Mouse (Mus musculus): ENCODE measurements around the gene Paics. TPM values are rescaled to one million over a fixed set of nuclear protein-coding genes. Genes with fewer than 3 reads are reported as not detected.

Paics gene
- polyA plus RNA-seq, 1 experiment from 2014 or later: 228 TPM

DNA sequence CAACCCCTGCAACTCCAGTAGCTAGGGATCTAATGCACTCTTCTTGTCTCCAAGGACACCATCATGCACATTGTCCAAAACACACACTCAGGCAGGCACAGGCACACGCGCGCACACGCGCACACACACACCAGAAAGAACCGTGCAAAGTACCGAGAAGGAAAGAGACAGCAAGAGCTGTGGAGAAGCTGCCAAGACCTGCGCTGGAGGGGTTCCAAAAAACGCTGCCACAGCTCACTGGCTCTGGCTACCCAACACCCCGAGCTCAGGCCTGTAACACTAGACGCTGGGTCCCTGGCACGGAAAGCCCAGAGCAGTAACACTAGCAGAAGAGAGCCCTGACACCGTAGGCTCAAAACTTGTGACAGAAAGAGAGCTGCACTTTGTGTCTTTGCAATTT lies 27.7 kb upstream of the Paics start:
- H3K27ac ChIP-seq (replicated peaks; ENCODE audit: low read depth, low read length): no peak overlapping the region; the same call in 1 of the 2 replicates
- peaks cover 64% of the 10 kb centered on the region for H3K36me3 ChIP-seq (ENCODE audit: control insufficient read depth, insufficient read depth, low read length)
- DNase-seq (ENCODE audit: low spot score) (peak; percentile 81), ATAC-seq (ENCODE audit: low read depth) (peak; percentile 62; the same call in 1 of the 2 replicates)
- WGBS: 72% methylated on average over 13 of the region's 13 CpGs
- H3K9me3 ChIP-seq (ENCODE audit: control insufficient read depth, low read length): no peaks in the 10 kb centered on the region
- no peak overlapping the region for H3K4me3 ChIP-seq (ENCODE audit: low read depth, low read length)
- H3K4me2 ChIP-seq (ENCODE audit: low read depth, low read length): no peak overlapping the region
- no peaks in the 10 kb centered on the region for H3K27me3 ChIP-seq (replicated peaks; ENCODE audit: control insufficient read depth, insufficient read depth, low read length)
- no peak overlapping the region for H3K9ac ChIP-seq (ENCODE audit: low read depth, low read length)
- H3K4me1 ChIP-seq (ENCODE audit: control insufficient read depth, insufficient read depth, low read length): peaks cover 15% of the 10 kb centered on the region

DNA sequence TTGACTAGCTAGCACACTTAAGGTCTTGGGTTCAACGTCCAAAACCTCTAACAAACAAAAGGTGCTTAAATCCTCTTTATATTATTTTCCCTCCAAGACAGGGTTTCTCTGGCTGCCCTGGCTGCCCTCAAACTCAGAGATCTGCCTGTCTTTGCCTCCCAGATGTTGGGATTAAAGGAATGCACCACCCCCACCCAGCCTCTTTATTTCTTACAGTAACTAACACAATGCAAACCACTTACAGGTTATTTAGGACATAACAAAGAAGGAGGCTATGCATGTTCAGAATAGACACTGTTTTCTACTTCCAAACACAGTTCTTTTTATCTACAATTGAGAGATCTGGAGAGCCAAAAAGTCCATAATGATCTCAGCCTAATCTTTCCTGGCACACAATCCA lies 26.8 kb upstream of the Paics start:
- H3K9me3 ChIP-seq (ENCODE audit: control insufficient read depth, low read length): no peaks in the 10 kb centered on the region
- ATAC-seq (ENCODE audit: low read depth): no peak
- no peak overlapping the region for H3K27ac ChIP-seq (replicated peaks; ENCODE audit: low read depth, low read length)
- H3K36me3 ChIP-seq (ENCODE audit: control insufficient read depth, insufficient read depth, low read length): peaks cover 56% of the 10 kb centered on the region
- H3K27me3 ChIP-seq (replicated peaks; ENCODE audit: control insufficient read depth, insufficient read depth, low read length): no peaks in the 10 kb centered on the region
- no peak for DNase-seq (ENCODE audit: low spot score)
- no peak overlapping the region for H3K4me3 ChIP-seq (ENCODE audit: low read depth, low read length)
- WGBS: 75% methylated on average over 1 of the region's 1 CpGs
- no peak overlapping the region for H3K4me2 ChIP-seq (ENCODE audit: low read depth, low read length)
- H3K4me1 ChIP-seq (ENCODE audit: control insufficient read depth, insufficient read depth, low read length): peaks cover 15% of the 10 kb centered on the region
- H3K9ac ChIP-seq (ENCODE audit: low read depth, low read length): no peak overlapping the region

DNA sequence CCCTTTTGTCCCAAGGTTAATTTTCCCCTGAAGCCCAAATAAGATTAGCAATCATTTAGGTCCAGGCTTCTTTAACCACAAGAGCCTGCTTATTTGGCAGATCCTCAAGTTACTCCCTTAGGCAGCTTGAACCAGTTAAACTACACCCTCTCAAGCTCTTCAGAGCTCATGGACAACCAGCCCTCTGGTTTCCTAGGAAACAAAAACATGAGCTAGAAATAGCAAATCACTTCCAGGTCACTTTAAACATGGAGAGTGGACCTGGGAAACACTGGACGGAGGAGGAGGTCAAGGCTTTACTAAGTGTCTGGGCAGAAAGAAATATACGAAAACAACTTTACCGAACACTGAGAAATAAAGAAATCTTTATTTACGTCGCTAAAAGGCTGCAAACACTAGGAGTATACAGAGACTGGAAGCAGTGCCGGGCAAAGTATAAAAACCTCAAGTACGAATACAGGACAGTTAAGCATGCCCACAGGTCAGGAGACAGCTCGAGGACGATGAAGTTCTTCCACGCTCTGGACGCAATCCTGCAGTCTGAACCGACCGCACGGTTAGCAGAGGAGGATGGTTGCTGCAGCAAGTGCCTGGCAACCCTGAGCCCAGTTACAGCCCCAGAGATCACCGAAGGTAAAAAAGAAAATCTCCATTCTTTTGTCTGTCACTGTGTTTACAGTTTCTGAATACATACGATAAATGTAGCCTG lies 22.8 kb upstream of the Paics start:
- Histone ChIP-seq H3K27me3 (replicated peaks; ENCODE audit: control insufficient read depth, insufficient read depth, low read length) (no peaks in the 10 kb centered on the region), H3K4me2 (ENCODE audit: low read depth, low read length) (peak overlapping the region; percentile 45), H3K9ac (ENCODE audit: low read depth, low read length) (0 out of 2 replicates have a peak overlapping the region, but pooled peaks have one; percentile 23), H3K4me1 (ENCODE audit: control insufficient read depth, insufficient read depth, low read length) (peaks cover 10% of the 10 kb centered on the region), H3K9me3 (ENCODE audit: control insufficient read depth, low read length) (no peaks in the 10 kb centered on the region), H3K4me3 (ENCODE audit: low read depth, low read length) (peak overlapping the region; percentile 24), H3K27ac (replicated peaks; ENCODE audit: low read depth, low read length) (peak overlapping the region; percentile 92), H3K36me3 (ENCODE audit: control insufficient read depth, insufficient read depth, low read length) (peaks cover 23% of the 10 kb centered on the region)
- DNase-seq (ENCODE audit: low spot score): peak; percentile 92
- ATAC-seq (ENCODE audit: low read depth): peak; percentile 92
- 53% methylated on average over 16 of the region's 16 CpGs for WGBS

DNA sequence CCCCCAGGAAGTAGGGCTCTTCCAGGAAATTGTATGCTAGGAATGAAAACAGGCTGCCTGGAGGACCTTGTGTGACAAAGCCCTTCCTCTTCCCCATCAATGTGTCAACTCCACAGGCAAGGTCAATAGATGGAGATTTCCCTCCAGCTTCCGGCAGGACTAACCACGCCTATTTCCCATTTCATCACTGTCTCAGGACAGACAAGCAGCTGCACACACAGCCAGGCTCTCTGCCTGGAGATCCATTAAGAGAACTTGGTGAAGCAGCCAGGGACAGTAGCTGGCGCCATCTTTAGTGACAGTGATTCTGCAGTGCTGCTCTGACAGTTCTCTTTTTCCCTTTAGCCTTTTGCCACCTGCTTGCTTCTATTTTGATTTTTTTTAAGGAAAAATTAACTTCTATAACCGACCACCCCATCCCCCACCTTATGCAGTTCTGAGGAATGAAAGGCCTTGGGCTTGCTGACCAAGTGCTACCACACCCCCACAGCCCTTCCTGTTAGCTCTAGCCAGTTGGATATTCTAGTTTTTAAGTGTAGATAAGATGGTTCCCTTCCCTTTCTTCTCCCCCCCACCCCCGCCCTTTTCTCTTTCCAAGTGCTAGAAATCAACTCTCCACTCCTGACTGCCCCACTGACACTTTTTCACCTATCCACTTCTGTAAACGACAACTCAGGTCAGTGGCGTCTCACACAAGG lies 21.8 kb upstream of the Paics start:
- Histone ChIP-seq H3K4me1 (ENCODE audit: control insufficient read depth, insufficient read depth, low read length) (peaks cover 10% of the 10 kb centered on the region; the same call in 1 of the 2 replicates), H3K9ac (ENCODE audit: low read depth, low read length) (no peak overlapping the region), H3K4me2 (ENCODE audit: low read depth, low read length) (no peak overlapping the region), H3K4me3 (ENCODE audit: low read depth, low read length) (no peak overlapping the region), H3K9me3 (ENCODE audit: control insufficient read depth, low read length) (no peaks in the 10 kb centered on the region), H3K27ac (replicated peaks; ENCODE audit: low read depth, low read length) (peak overlapping the region; percentile 92; the same call in 1 of the 2 replicates), H3K36me3 (ENCODE audit: control insufficient read depth, insufficient read depth, low read length) (peaks cover 23% of the 10 kb centered on the region), H3K27me3 (replicated peaks; ENCODE audit: control insufficient read depth, insufficient read depth, low read length) (no peaks in the 10 kb centered on the region)
- 65% methylated on average over 7 of the region's 7 CpGs for WGBS
- DNase-seq (ENCODE audit: low spot score) (peak; percentile 41), ATAC-seq (ENCODE audit: low read depth) (no peak)

DNA sequence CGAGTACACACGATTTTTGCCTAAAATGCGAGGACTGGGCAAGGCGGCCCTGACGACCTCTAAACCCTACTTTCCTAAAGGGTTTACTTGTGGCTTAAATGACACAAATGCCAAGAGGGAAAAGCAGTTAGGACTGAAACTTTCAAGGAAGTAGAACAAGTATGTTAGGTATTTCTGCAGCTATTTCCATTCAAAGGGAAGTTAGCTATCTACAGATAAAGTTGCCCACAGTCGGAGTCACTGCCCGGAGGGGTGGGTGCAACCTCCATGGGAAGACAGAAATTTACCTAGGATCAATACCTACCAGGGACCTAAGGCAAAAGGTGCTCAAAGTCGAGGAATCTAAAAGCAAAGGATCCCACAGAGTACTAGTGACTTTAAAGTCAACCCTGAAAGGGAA lies 11.4 kb upstream of the Paics start:
- DNase-seq (ENCODE audit: low spot score) (no peak), ATAC-seq (ENCODE audit: low read depth) (no peak)
- no peaks in the 10 kb centered on the region for H3K4me1 ChIP-seq (ENCODE audit: control insufficient read depth, insufficient read depth, low read length)
- no peaks in the 10 kb centered on the region for H3K9me3 ChIP-seq (ENCODE audit: control insufficient read depth, low read length)
- no peak overlapping the region for H3K4me3 ChIP-seq (ENCODE audit: low read depth, low read length)
- H3K9ac ChIP-seq (ENCODE audit: low read depth, low read length): no peak overlapping the region
- H3K27ac ChIP-seq (replicated peaks; ENCODE audit: low read depth, low read length): no peak overlapping the region
- 93% methylated on average over 8 of the region's 8 CpGs for WGBS
- H3K36me3 ChIP-seq (ENCODE audit: control insufficient read depth, insufficient read depth, low read length): 0 out of 2 replicates have a peak, but pooled peaks cover 15% of the 10 kb centered on the region
- H3K4me2 ChIP-seq (ENCODE audit: low read depth, low read length): no peak overlapping the region
- no peaks in the 10 kb centered on the region for H3K27me3 ChIP-seq (replicated peaks; ENCODE audit: control insufficient read depth, insufficient read depth, low read length)

DNA sequence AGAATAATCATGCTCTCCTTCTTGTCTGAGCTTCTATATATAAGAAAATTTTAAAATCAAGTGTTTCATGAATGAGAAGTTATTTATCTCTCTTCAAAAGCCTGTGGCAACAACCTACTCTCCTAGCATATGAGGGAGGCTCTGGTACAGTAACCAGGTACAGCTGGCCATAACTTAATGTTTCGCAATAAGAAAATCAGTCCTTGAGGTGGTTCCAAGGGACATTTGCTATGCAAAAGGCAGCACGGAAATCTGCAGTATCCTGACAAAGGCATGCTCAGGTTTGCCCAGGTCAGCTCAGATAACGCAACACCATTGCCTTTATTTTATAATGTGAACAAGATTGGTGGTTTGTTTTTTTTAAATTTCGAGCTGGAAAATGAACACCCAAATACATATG lies 9.1 kb upstream of the Paics start:
- DNase-seq (ENCODE audit: low spot score) (no peak), ATAC-seq (ENCODE audit: low read depth) (no peak)
- H3K9ac ChIP-seq (ENCODE audit: low read depth, low read length): no peak overlapping the region
- H3K4me3 ChIP-seq (ENCODE audit: low read depth, low read length): no peak overlapping the region
- 0 out of 2 replicates have a peak, but pooled peaks cover 15% of the 10 kb centered on the region for H3K36me3 ChIP-seq (ENCODE audit: control insufficient read depth, insufficient read depth, low read length)
- no peak overlapping the region for H3K4me2 ChIP-seq (ENCODE audit: low read depth, low read length)
- H3K4me1 ChIP-seq (ENCODE audit: control insufficient read depth, insufficient read depth, low read length): no peaks in the 10 kb centered on the region
- no peak overlapping the region for H3K27ac ChIP-seq (replicated peaks; ENCODE audit: low read depth, low read length)
- WGBS: 75% methylated on average over 4 of the region's 4 CpGs
- no peaks in the 10 kb centered on the region for H3K27me3 ChIP-seq (replicated peaks; ENCODE audit: control insufficient read depth, insufficient read depth, low read length)
- H3K9me3 ChIP-seq (ENCODE audit: control insufficient read depth, low read length): no peaks in the 10 kb centered on the region

DNA sequence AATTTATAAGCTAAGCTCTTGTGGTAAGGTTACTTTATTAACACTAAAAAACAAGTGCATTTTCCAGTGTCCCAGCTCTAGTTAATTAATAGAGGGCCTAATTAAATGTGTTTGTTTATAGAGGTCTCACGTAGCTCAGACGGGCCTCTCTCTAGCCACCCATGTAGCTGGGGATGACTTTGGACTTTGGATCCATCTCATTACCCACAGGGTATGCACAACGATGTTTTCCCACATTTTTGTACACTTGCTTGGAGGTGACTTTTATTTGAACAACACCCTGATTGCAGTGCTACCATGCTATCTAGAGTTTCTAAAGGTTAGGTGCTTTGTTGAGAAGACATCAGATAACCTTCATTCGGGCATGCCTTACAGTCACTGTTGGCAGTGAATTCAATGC lies 8.6 kb upstream of the Paics start:
- H3K4me2 ChIP-seq (ENCODE audit: low read depth, low read length): no peak overlapping the region
- H3K36me3 ChIP-seq (ENCODE audit: control insufficient read depth, insufficient read depth, low read length): 0 out of 2 replicates have a peak, but pooled peaks cover 15% of the 10 kb centered on the region
- H3K9ac ChIP-seq (ENCODE audit: low read depth, low read length): no peak overlapping the region
- H3K4me3 ChIP-seq (ENCODE audit: low read depth, low read length): no peak overlapping the region
- DNase-seq (ENCODE audit: low spot score): no peak
- H3K27ac ChIP-seq (replicated peaks; ENCODE audit: low read depth, low read length): no peak overlapping the region
- H3K9me3 ChIP-seq (ENCODE audit: control insufficient read depth, low read length): no peaks in the 10 kb centered on the region
- 93% methylated on average over 4 of the region's 4 CpGs for WGBS
- ATAC-seq (ENCODE audit: low read depth): no peak
- H3K4me1 ChIP-seq (ENCODE audit: control insufficient read depth, insufficient read depth, low read length): no peaks in the 10 kb centered on the region
- no peaks in the 10 kb centered on the region for H3K27me3 ChIP-seq (replicated peaks; ENCODE audit: control insufficient read depth, insufficient read depth, low read length)

DNA sequence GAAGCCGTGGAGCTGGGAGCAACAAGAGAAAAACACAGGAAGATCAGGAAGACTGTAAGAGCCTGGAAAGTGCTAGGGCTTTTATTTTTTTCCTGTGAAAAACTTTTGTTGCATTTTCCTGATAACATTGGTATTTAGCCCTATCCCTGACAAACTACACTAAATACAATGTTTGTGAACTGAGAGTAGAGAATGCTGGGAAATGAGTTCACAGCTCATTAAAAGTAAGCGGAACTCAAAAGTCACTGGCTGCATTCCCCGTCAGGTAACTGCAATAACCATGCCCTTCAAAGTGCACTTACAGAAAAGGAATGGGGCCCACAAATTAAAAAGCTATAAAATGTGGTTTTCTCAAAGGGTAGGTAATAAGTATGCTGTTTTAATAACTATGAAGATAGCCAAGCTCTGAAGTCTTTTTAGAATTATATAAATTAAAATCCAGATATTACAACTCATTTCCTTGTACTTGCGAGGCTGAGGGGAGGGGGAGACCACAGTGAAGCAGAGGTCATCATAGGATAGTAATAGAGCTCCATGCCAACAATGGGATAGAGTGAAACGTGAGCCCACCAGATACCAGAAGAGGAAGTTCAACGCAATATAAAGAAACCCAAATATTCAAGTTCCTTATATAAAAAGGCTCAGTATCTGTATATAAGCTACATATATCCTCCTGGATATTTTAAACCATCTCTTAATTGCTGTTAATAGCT lies 6.0 kb upstream of the Paics start:
- no peak overlapping the region for H3K27ac ChIP-seq (replicated peaks; ENCODE audit: low read depth, low read length)
- peaks cover 8% of the 10 kb centered on the region for H3K4me1 ChIP-seq (ENCODE audit: control insufficient read depth, insufficient read depth, low read length)
- 70% methylated on average over 6 of the region's 6 CpGs for WGBS
- no peak for DNase-seq (ENCODE audit: low spot score)
- no peaks in the 10 kb centered on the region for H3K27me3 ChIP-seq (replicated peaks; ENCODE audit: control insufficient read depth, insufficient read depth, low read length)
- ATAC-seq (ENCODE audit: low read depth): no peak
- H3K36me3 ChIP-seq (ENCODE audit: control insufficient read depth, insufficient read depth, low read length): 0 out of 2 replicates have a peak, but pooled peaks cover 7% of the 10 kb centered on the region
- no peak overlapping the region for H3K4me2 ChIP-seq (ENCODE audit: low read depth, low read length)
- H3K9me3 ChIP-seq (ENCODE audit: control insufficient read depth, low read length): no peaks in the 10 kb centered on the region
- H3K9ac ChIP-seq (ENCODE audit: low read depth, low read length): no peak overlapping the region
- H3K4me3 ChIP-seq (ENCODE audit: low read depth, low read length): no peak overlapping the region
